Mouse (Mus musculus) ES-E14 (cell line): ENCODE data around the gene Pgc. TPM values are rescaled to one million over a fixed set of nuclear protein-coding genes. Genes with fewer than 3 reads are reported as not detected.

Experiments used
- DNase-seq: peaks from one replicate; pipeline ENCODE4 v3.0.0-alpha.2; 2013; ENCODE audit warnings: low read depth, low spot score
- H3K27ac ChIP-seq: 2 replicates; pipeline ENCODE4 v1.5.1; 2012; ENCODE audit warnings: low read depth, mild to moderate bottlenecking, low read length, moderate library complexity, mixed read lengths; ENCODE audit not compliant: poor library complexity, insufficient read depth, severe bottlenecking
- H3K36me3 ChIP-seq: 2 replicates; pipeline ENCODE4 v1.6.1; 2012; ENCODE audit warnings: mild to moderate bottlenecking, low read length, moderate library complexity, mixed read lengths; ENCODE audit not compliant: control insufficient read depth, poor library complexity, insufficient read depth, severe bottlenecking
- H3K4me1 ChIP-seq, 2 experiments: fragments of 150-350 bp in 1 of 2; sonication (generic) in 1 of 2; 2 replicates each; pipeline ENCODE4 v1.6.1; 2012; ENCODE audit warnings: low read length in 2 of 2, mild to moderate bottlenecking in 1 of 2, mixed read lengths in 1 of 2; ENCODE audit not compliant: control insufficient read depth in 2 of 2, insufficient read depth in 2 of 2, poor library complexity in 1 of 2
- H3K4me3 ChIP-seq, 2 experiments: fragments of 150-350 bp in 1 of 2; sonication (generic) in 1 of 2; 2 replicates each; pipeline ENCODE4 v1.5.1; 2012; ENCODE audit warnings: low read length in 2 of 2, low read depth in 1 of 2, mild to moderate bottlenecking in 1 of 2, mixed read lengths in 1 of 2; ENCODE audit not compliant: insufficient read depth in 1 of 2, poor library complexity in 1 of 2, severe bottlenecking in 1 of 2
- H3K9ac ChIP-seq: 2 replicates; pipeline ENCODE4 v1.6.1; 2012; ENCODE audit warnings: low read depth, mild to moderate bottlenecking, low read length, mixed read lengths; ENCODE audit not compliant: poor library complexity, insufficient read depth, severe bottlenecking
- H3K9me3 ChIP-seq: fragments of 150-350 bp; sonication (generic); 2 replicates; pipeline ENCODE4 v1.6.1; 2012; ENCODE audit warnings: low read depth, mild to moderate bottlenecking, low read length; ENCODE audit not compliant: control insufficient read depth, insufficient read depth
- CHD2 ChIP-seq: IDR thresholded peaks from 2 replicates; pipeline ENCODE4 v1.6.1; 2014; ENCODE audit warnings: mild to moderate bottlenecking, low read depth, low read length, inconsistent platforms
- HCFC1 ChIP-seq: IDR thresholded peaks from 2 replicates; pipeline ENCODE4 v1.6.1; 2012; ENCODE audit warnings: low read length, inconsistent platforms, borderline replicate concordance; ENCODE audit not compliant: insufficient read depth
- MAFK ChIP-seq: IDR thresholded peaks from 2 replicates; pipeline ENCODE4 v1.6.1; 2014; ENCODE audit warnings: mild to moderate bottlenecking, low read depth, low read length, inconsistent platforms; ENCODE audit not compliant: insufficient read depth
- ZC3H11A ChIP-seq: IDR thresholded peaks from 2 replicates; pipeline ENCODE4 v1.6.1; 2012; ENCODE audit warnings: low read depth, mild to moderate bottlenecking, inconsistent platforms, low read length, borderline replicate concordance
- ZNF384 ChIP-seq: IDR thresholded peaks from 2 replicates; pipeline ENCODE4 v1.6.1; 2012; ENCODE audit warnings: low read depth, low read length, inconsistent platforms
- in situ Hi-C, 2 experiments: fragments of 600-800 bp; cut with MboI; formaldehyde crosslinking; loops; one replicate each; pipeline ENCODE4 v1.15.1; 2025; ENCODE audit warnings: low sequenced_read_pairs in 2 of 2, inconsistent platforms in 1 of 2; ENCODE audit not compliant: unreplicated experiment in 2 of 2
- total RNA-seq: library from RNA; depleted of rRNA; stranded (reverse); fragments of 300-350 nt; gene quantifications from 2 replicates; pipeline ENCODE4 v1.2.3, GENCODE M21; 2012

Pgc gene
- total RNA-seq, 1 experiment = 1.7 TPM

- peaks cover 0 to 16% of the 10 kb centered on the region in 2 experiments; a peak in 2 of 4 replicates for H3K4me1 ChIP-seq
- in situ Hi-C loops = no loop called here
- no peak overlapping the region for H3K27ac ChIP-seq
- no peak for DNase-seq
- no peak for TF ChIP-seq CHD2
- TF ChIP-seq HCFC1 = no peak
- no peak for TF ChIP-seq ZC3H11A
- TF ChIP-seq ZNF384 = no peak
- TF ChIP-seq MAFK = no peak
- no peak overlapping the region for H3K4me3 ChIP-seq
- no peak overlapping the region for H3K9ac ChIP-seq
- H3K9me3 ChIP-seq = no peaks in the 10 kb centered on the region
- H3K36me3 ChIP-seq = no peaks in the 10 kb centered on the region
Observed at GRCm38 (mm10) chr17:47769389-47770299, 43.0 kb downstream of the Pgc start.

GRCm38 (mm10) chr17:47773604-47774003 lies 47.0 kb downstream of the Pgc start:
- Histone ChIP-seq H3K4me1 (peaks cover 0 to under 1% of the 10 kb centered on the region in 2 experiments; a peak in 1 of 4 replicates), H3K36me3 (no peaks in the 10 kb centered on the region)
- in situ Hi-C loops = no loop called here

GRCm38 (mm10) chr17:47777141-47777540 lies 50.5 kb downstream of the Pgc start:
- Histone ChIP-seq H3K4me1 (peaks cover 0 to 15% of the 10 kb centered on the region in 2 experiments; a peak in 2 of 4 replicates), H3K27ac (no peak overlapping the region), H3K9me3 (no peaks in the 10 kb centered on the region), H3K9ac (no peak overlapping the region), H3K4me3 (no peak overlapping the region), H3K36me3 (no peaks in the 10 kb centered on the region)
- in situ Hi-C loops = no loop called here
- no peak for TF ChIP-seq ZNF384
- no peak for TF ChIP-seq CHD2
- TF ChIP-seq MAFK = no peak
- no peak for TF ChIP-seq ZC3H11A
- no peak for TF ChIP-seq HCFC1
- DNase-seq = no peak

More at GRCm38 (mm10) chr17:47773604-47774003, 47.0 kb downstream of the Pgc start:
- TF ChIP-seq HCFC1 = no peak
- no peak for TF ChIP-seq CHD2
- TF ChIP-seq MAFK = no peak
- TF ChIP-seq ZNF384 = no peak
- no peak for TF ChIP-seq ZC3H11A
- no peak for DNase-seq
- Histone ChIP-seq H3K4me3 (no peak overlapping the region), H3K9ac (no peak overlapping the region), H3K9me3 (no peaks in the 10 kb centered on the region), H3K27ac (no peak overlapping the region)

DNA sequence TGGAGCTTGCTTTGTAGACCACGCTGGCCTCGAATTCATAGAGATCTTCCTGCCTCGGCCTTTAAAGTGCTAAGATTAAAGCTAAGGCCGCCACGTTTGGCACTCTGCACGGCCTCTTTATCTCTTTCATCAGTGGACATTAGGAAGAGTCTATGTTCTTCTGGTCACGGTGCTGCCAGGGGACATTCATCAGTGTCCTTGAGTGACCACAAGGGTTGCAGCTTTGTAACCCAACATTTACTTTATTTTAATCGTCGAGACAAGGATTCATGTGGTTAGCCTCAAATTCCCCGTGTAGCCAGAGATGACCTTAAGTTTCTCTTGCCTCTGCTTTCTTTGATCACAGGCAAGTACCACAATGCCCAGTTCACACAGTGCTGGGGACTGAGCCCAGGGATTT lies 53.8 kb downstream of the Pgc start:
- H3K36me3 ChIP-seq = no peaks in the 10 kb centered on the region
- no peak overlapping the region for H3K9ac ChIP-seq
- in situ Hi-C loops = no loop called here
- no peak for DNase-seq
- H3K9me3 ChIP-seq = no peaks in the 10 kb centered on the region
- no peak overlapping the region for H3K4me3 ChIP-seq
- H3K27ac ChIP-seq = no peak overlapping the region
- H3K4me1 ChIP-seq = peaks cover 3 to 39% of the 10 kb centered on the region in 2 experiments; a peak in 3 of 4 replicates
- TF ChIP-seq ZC3H11A (no peak), CHD2 (no peak), HCFC1 (no peak), ZNF384 (no peak), MAFK (no peak)
